Mouse (Mus musculus) stomach, embryonic 16.5 days (tissue): ENCODE measurements around the gene Gm20823. TPM values are rescaled to one million over a fixed set of nuclear protein-coding genes. Genes with fewer than 3 reads are reported as not detected.
"Not testable (repeated sequence)": the region's sequence is repeated elsewhere in the genome, so short reads cannot be mapped to it uniquely, and the experiment has no call there.

ENCODE experiments used
- ATAC-seq: fragments of 200-750 bp; cut with Nextera tagmentation; 2 replicates; pipeline ENCODE4 v1.8.0; 2017; ENCODE audit warnings: moderate number of reproducible peaks, moderate TSS enrichment; ENCODE audit not compliant: insufficient read depth, low FRiP score
- H3K27ac ChIP-seq: fragments of 300-500 bp; sonication (generic); 2 replicates; pipeline ENCODE4 v1.5.1; 2014; ENCODE audit warnings: low read length
- H3K27me3 ChIP-seq: fragments of 300-500 bp; sonication (generic); 2 replicates; pipeline ENCODE4 v1.6.1; 2014; ENCODE audit warnings: low read length, control low read depth, mixed read lengths; ENCODE audit not compliant: control insufficient read depth, insufficient read depth
- H3K36me3 ChIP-seq: fragments of 300-500 bp; sonication (generic); 2 replicates; pipeline ENCODE4 v1.6.1; 2014; ENCODE audit warnings: low read length; ENCODE audit not compliant: control insufficient read depth, insufficient read depth
- H3K4me1 ChIP-seq: fragments of 300-500 bp; sonication (generic); 2 replicates; pipeline ENCODE4 v1.6.1; 2014; ENCODE audit warnings: low read length, control low read depth, mixed read lengths; ENCODE audit not compliant: control insufficient read depth, insufficient read depth
- H3K4me2 ChIP-seq: fragments of 300-500 bp; sonication (generic); 2 replicates; pipeline ENCODE4 v1.6.1; 2014; ENCODE audit warnings: low read depth, low read length, mixed read lengths
- H3K4me3 ChIP-seq: fragments of 300-500 bp; sonication (generic); replicated peaks from 2 replicates; pipeline ENCODE4 v1.5.1; 2014; ENCODE audit warnings: mild to moderate bottlenecking, low read length
- H3K9ac ChIP-seq: fragments of 300-500 bp; sonication (generic); 2 replicates; pipeline ENCODE4 v1.6.1; 2014; ENCODE audit warnings: low read length
- H3K9me3 ChIP-seq: fragments of 300-500 bp; sonication (generic); replicated peaks from 2 replicates; pipeline ENCODE4 v1.6.1; 2016; ENCODE audit warnings: low read length, control low read depth; ENCODE audit not compliant: control insufficient read depth
- WGBS: fragments of 180-500 bp; shearing (Covaris S2); extraction: QIAGEN DNeasy Blood & Tissue Kit; methylation state at CpG from one replicate; pipeline ENCODE4 v1.1.7; 2014; 5-methylcytosine and 5-hydroxymethylcytosine counted together
- polyA plus RNA-seq: library from polyadenylated mRNA; unstranded; fragments of >200 nt; fragmentation: Nextera tagmentation; extraction: Ambion mirVana; gene quantifications from 2 replicates; pipeline ENCODE4 v1.2.1, GENCODE M21; 2015

The Gm20823 gene
- polyA plus RNA-seq = not detected in 2 replicates

DNA sequence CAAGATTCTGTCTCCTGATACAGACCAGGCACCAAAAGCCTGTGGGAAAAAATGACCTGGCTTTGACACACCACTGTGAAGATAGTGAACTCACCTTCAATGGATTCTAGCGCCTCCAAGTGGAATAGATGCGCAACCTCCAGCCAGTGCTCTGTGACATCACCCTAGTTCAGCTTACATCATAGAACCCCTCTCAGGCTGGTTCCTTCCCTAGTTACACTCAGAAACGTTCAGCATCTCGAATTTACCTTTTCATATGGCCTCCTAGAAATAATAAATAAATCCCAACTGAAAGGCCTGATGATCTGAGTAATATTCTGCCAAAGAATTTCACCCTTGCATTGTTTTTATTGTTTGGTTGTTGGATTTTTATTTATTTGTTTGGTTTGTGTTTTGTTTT is at the start of gene Gm20823:
Gene Gm20823, minus strand, starts transcription at position 101 of the 400 bp plus-strand sequence.
- H3K4me2 ChIP-seq, H3K9ac ChIP-seq, H3K36me3 ChIP-seq, H3K4me3 ChIP-seq, H3K9me3 ChIP-seq, H3K27ac ChIP-seq, ATAC-seq, H3K27me3 ChIP-seq, H3K4me1 ChIP-seq: not testable (repeated sequence)
- no CpG with 5 or more reads among the region's 4 CpGs for WGBS
